Mouse (Mus musculus): ENCODE results near the gene Tmtc2. TPM values are rescaled to one million over a fixed set of nuclear protein-coding genes. Genes with fewer than 3 reads are reported as not detected.

Gene Tmtc2
- polyA plus RNA-seq, 1 experiment from 2014 or later = 3.7 TPM

GRCm38 (mm10) chr10:105561548-105561947 is 12.7 kb downstream of the Tmtc2 start:
- no peak overlapping the region for H3K4me2 ChIP-seq
- H3K9me3 ChIP-seq (ENCODE audit: control insufficient read depth, low read length) = no peaks in the 10 kb centered on the region
- DNase-seq (ENCODE audit: low spot score, missing footprints) (no peak), ATAC-seq (ENCODE audit: low FRiP score) (no peak)
- no peaks in the 10 kb centered on the region for H3K4me1 ChIP-seq (ENCODE audit: control insufficient read depth, insufficient read depth, low read length)
- H3K27me3 ChIP-seq (ENCODE audit: control insufficient read depth, insufficient read depth, low read length) = no peaks in the 10 kb centered on the region
- H3K36me3 ChIP-seq (ENCODE audit: control insufficient read depth, insufficient read depth, low read length) = no peaks in the 10 kb centered on the region
- 91% methylated on average over 4 of the region's 4 CpGs for WGBS
- H3K9ac ChIP-seq (ENCODE audit: low read length) = no peak overlapping the region
- no peak overlapping the region for H3K4me3 ChIP-seq (ENCODE audit: low read depth, low read length)
- H3K27ac ChIP-seq (ENCODE audit: low read depth, low read length) = no peak overlapping the region

GRCm38 (mm10) chr10:105557581-105557980 is 16.7 kb downstream of the Tmtc2 start:
- H3K4me2 ChIP-seq = no peak overlapping the region
- H3K9ac ChIP-seq (ENCODE audit: low read length) = no peak overlapping the region
- H3K4me1 ChIP-seq (ENCODE audit: control insufficient read depth, insufficient read depth, low read length) = no peaks in the 10 kb centered on the region
- DNase-seq (ENCODE audit: low spot score, missing footprints) (no peak), ATAC-seq (ENCODE audit: low FRiP score) (no peak)
- H3K4me3 ChIP-seq (ENCODE audit: low read depth, low read length) = no peak overlapping the region
- H3K27ac ChIP-seq (ENCODE audit: low read depth, low read length) = no peak overlapping the region
- 89% methylated on average over 5 of the region's 5 CpGs for WGBS
- no peaks in the 10 kb centered on the region for H3K27me3 ChIP-seq (ENCODE audit: control insufficient read depth, insufficient read depth, low read length)
- H3K36me3 ChIP-seq (ENCODE audit: control insufficient read depth, insufficient read depth, low read length) = no peaks in the 10 kb centered on the region
- H3K9me3 ChIP-seq (ENCODE audit: control insufficient read depth, low read length) = no peaks in the 10 kb centered on the region

GRCm38 (mm10) chr10:105556890-105557572 is 17.2 kb downstream of the Tmtc2 start:
- Histone ChIP-seq H3K27me3 (ENCODE audit: control insufficient read depth, insufficient read depth, low read length) (no peaks in the 10 kb centered on the region), H3K4me1 (ENCODE audit: control insufficient read depth, insufficient read depth, low read length) (no peaks in the 10 kb centered on the region), H3K9me3 (ENCODE audit: control insufficient read depth, low read length) (no peaks in the 10 kb centered on the region), H3K4me3 (ENCODE audit: low read depth, low read length) (no peak overlapping the region), H3K4me2 (no peak overlapping the region), H3K9ac (ENCODE audit: low read length) (no peak overlapping the region), H3K27ac (ENCODE audit: low read depth, low read length) (no peak overlapping the region), H3K36me3 (ENCODE audit: control insufficient read depth, insufficient read depth, low read length) (no peaks in the 10 kb centered on the region)
- DNase-seq (ENCODE audit: low spot score, missing footprints) (no peak), ATAC-seq (ENCODE audit: low FRiP score) (no peak)
- 86% methylated on average over 6 of the region's 6 CpGs for WGBS

GRCm38 (mm10) chr10:105554153-105554552 is 20.1 kb downstream of the Tmtc2 start:
- Histone ChIP-seq H3K27me3 (ENCODE audit: control insufficient read depth, insufficient read depth, low read length) (no peaks in the 10 kb centered on the region), H3K4me2 (no peak overlapping the region), H3K36me3 (ENCODE audit: control insufficient read depth, insufficient read depth, low read length) (no peaks in the 10 kb centered on the region), H3K9me3 (ENCODE audit: control insufficient read depth, low read length) (no peaks in the 10 kb centered on the region), H3K9ac (ENCODE audit: low read length) (no peak overlapping the region), H3K4me3 (ENCODE audit: low read depth, low read length) (no peak overlapping the region), H3K4me1 (ENCODE audit: control insufficient read depth, insufficient read depth, low read length) (no peaks in the 10 kb centered on the region), H3K27ac (ENCODE audit: low read depth, low read length) (no peak overlapping the region)
- ATAC-seq (ENCODE audit: low FRiP score) = no peak
- no peak for DNase-seq (ENCODE audit: low spot score, missing footprints)
- WGBS = 93% methylated on average over 2 of the region's 2 CpGs

GRCm38 (mm10) chr10:105548040-105548439 is 26.2 kb downstream of the Tmtc2 start:
- no peaks in the 10 kb centered on the region for H3K36me3 ChIP-seq (ENCODE audit: control insufficient read depth, insufficient read depth, low read length)
- no peak overlapping the region for H3K9ac ChIP-seq (ENCODE audit: low read length)
- H3K4me1 ChIP-seq (ENCODE audit: control insufficient read depth, insufficient read depth, low read length) = peaks cover 7% of the 10 kb centered on the region; the same call in 1 of the 2 replicates
- no peak for DNase-seq (ENCODE audit: low spot score, missing footprints)
- H3K4me2 ChIP-seq = no peak overlapping the region
- no peak overlapping the region for H3K4me3 ChIP-seq (ENCODE audit: low read depth, low read length)
- no peaks in the 10 kb centered on the region for H3K9me3 ChIP-seq (ENCODE audit: control insufficient read depth, low read length)
- no peak overlapping the region for H3K27ac ChIP-seq (ENCODE audit: low read depth, low read length)
- no peak for ATAC-seq (ENCODE audit: low FRiP score)
- H3K27me3 ChIP-seq (ENCODE audit: control insufficient read depth, insufficient read depth, low read length) = no peaks in the 10 kb centered on the region
- WGBS = 89% methylated on average over 2 of the region's 2 CpGs

- Histone ChIP-seq H3K27ac (ENCODE audit: low read depth, low read length) (no peak overlapping the region), H3K9ac (ENCODE audit: low read length) (no peak overlapping the region), H3K36me3 (ENCODE audit: control insufficient read depth, insufficient read depth, low read length) (no peaks in the 10 kb centered on the region), H3K4me3 (ENCODE audit: low read depth, low read length) (no peak overlapping the region), H3K9me3 (ENCODE audit: control insufficient read depth, low read length) (no peaks in the 10 kb centered on the region), H3K4me2 (no peak overlapping the region), H3K27me3 (ENCODE audit: control insufficient read depth, insufficient read depth, low read length) (no peaks in the 10 kb centered on the region), H3K4me1 (ENCODE audit: control insufficient read depth, insufficient read depth, low read length) (peaks cover 14% of the 10 kb centered on the region; the same call in 1 of the 2 replicates)
- DNase-seq (ENCODE audit: low spot score, missing footprints) (no peak), ATAC-seq (ENCODE audit: low FRiP score) (no peak)
- WGBS = 88% methylated on average over 2 of the region's 2 CpGs
These were observed 29.9 kb downstream of the Tmtc2 start for GRCm38 (mm10) chr10:105544004-105545003.

- Histone ChIP-seq H3K9me3 (ENCODE audit: control insufficient read depth, low read length) (no peaks in the 10 kb centered on the region), H3K9ac (ENCODE audit: low read length) (no peak overlapping the region), H3K36me3 (ENCODE audit: control insufficient read depth, insufficient read depth, low read length) (no peaks in the 10 kb centered on the region), H3K4me2 (no peak overlapping the region), H3K27me3 (ENCODE audit: control insufficient read depth, insufficient read depth, low read length) (no peaks in the 10 kb centered on the region), H3K4me1 (ENCODE audit: control insufficient read depth, insufficient read depth, low read length) (peaks cover 14% of the 10 kb centered on the region; the same call in 1 of the 2 replicates), H3K27ac (ENCODE audit: low read depth, low read length) (no peak overlapping the region), H3K4me3 (ENCODE audit: low read depth, low read length) (no peak overlapping the region)
- WGBS = 91% methylated on average over 6 of the region's 6 CpGs
- DNase-seq (ENCODE audit: low spot score, missing footprints) = no peak
- no peak for ATAC-seq (ENCODE audit: low FRiP score)
These were observed 32.2 kb downstream of the Tmtc2 start for GRCm38 (mm10) chr10:105542081-105542480.

GRCm38 (mm10) chr10:105539697-105540096 is 34.6 kb downstream of the Tmtc2 start:
- 0 out of 2 replicates have a peak, but pooled peaks have one; percentile 44 for ATAC-seq (ENCODE audit: low FRiP score)
- no peaks in the 10 kb centered on the region for H3K9me3 ChIP-seq (ENCODE audit: control insufficient read depth, low read length)

GRCm38 (mm10) chr10:105536910-105537309 is 37.3 kb downstream of the Tmtc2 start:
- Histone ChIP-seq H3K4me1 (ENCODE audit: control insufficient read depth, insufficient read depth, low read length) (peaks cover 7% of the 10 kb centered on the region; the same call in 1 of the 2 replicates), H3K27me3 (ENCODE audit: control insufficient read depth, insufficient read depth, low read length) (no peaks in the 10 kb centered on the region), H3K9me3 (ENCODE audit: control insufficient read depth, low read length) (no peaks in the 10 kb centered on the region), H3K4me3 (ENCODE audit: low read depth, low read length) (no peak overlapping the region), H3K4me2 (no peak overlapping the region), H3K36me3 (ENCODE audit: control insufficient read depth, insufficient read depth, low read length) (no peaks in the 10 kb centered on the region), H3K27ac (ENCODE audit: low read depth, low read length) (no peak overlapping the region), H3K9ac (ENCODE audit: low read length) (no peak overlapping the region)
- DNase-seq (ENCODE audit: low spot score, missing footprints) = no peak
- 86% methylated on average over 4 of the region's 4 CpGs for WGBS
- ATAC-seq (ENCODE audit: low FRiP score) = no peak

More at GRCm38 (mm10) chr10:105539697-105540096, 34.6 kb downstream of the Tmtc2 start:
- Histone ChIP-seq H3K9ac (ENCODE audit: low read length) (no peak overlapping the region), H3K4me3 (ENCODE audit: low read depth, low read length) (no peak overlapping the region), H3K4me2 (no peak overlapping the region), H3K27ac (ENCODE audit: low read depth, low read length) (no peak overlapping the region), H3K36me3 (ENCODE audit: control insufficient read depth, insufficient read depth, low read length) (no peaks in the 10 kb centered on the region), H3K4me1 (ENCODE audit: control insufficient read depth, insufficient read depth, low read length) (peaks cover 7% of the 10 kb centered on the region; the same call in 1 of the 2 replicates), H3K27me3 (ENCODE audit: control insufficient read depth, insufficient read depth, low read length) (no peaks in the 10 kb centered on the region)
- DNase-seq (ENCODE audit: low spot score, missing footprints) = no peak
- WGBS = 41% methylated on average over 5 of the region's 5 CpGs
